Mouse (Mus musculus) Patski (cell line): ENCODE measurements around the gene Brsk2. TPM values are rescaled to one million over a fixed set of nuclear protein-coding genes. Genes with fewer than 3 reads are reported as not detected.

Experiments used
- ATAC-seq: fragments of 100-300 bp; one replicate; pipeline ENCODE4 v1.8.0; 2021
- CTCF ChIA-PET: fragments of 350-600 bp; sonication (Branson Sonifier 250); formaldehyde crosslinking; loops from one replicate; lab custom pipeline; 2022; ENCODE audit warnings: inconsistent platforms; lab: Charles Lee
- POLR2A ChIA-PET: fragments of 350-600 bp; sonication (Branson Sonifier 250); formaldehyde crosslinking; loops from one replicate; lab custom pipeline; 2022; ENCODE audit warnings: antibody characterized with exemption, inconsistent platforms; lab: Charles Lee
- DNase-seq: peaks from one replicate; pipeline ENCODE4 v3.0.0-alpha.2; 2011; ENCODE audit warnings: low read depth, low spot score
- H3K27me3 ChIP-seq: fragments of 371-371 bp; one replicate; pipeline ENCODE4 v1.5.1; 2021
- CTCF ChIP-seq: fragments of 100-300 bp; IDR thresholded peaks from one replicate; pipeline ENCODE4 v1.5.1; 2021
- in situ Hi-C: fragments of 300-500 bp; cut with MboI; formaldehyde crosslinking; loops from 3 replicates; pipeline ENCODE4 v1.11.1; 2018; ENCODE audit warnings: low pct_unique_long_range_greater_than_20kb, mixed read lengths
- polyA plus RNA-seq: library from polyadenylated mRNA; unstranded; gene quantifications from one replicate; pipeline ENCODE4 v1.2.3, GENCODE M21; 2021

Brsk2 gene
- polyA plus RNA-seq, 1 experiment from 2014 or later: 0.04 TPM

GRCm38 (mm10) chr7:141979247-141979646 lies 29.7 kb downstream of the Brsk2 start:
- ChIA-PET POLR2A (no interaction called here), CTCF (no interaction called here)
- no peak for DNase-seq
- no peak for TF ChIP-seq CTCF
- ATAC-seq: no peak
- in situ Hi-C loops: no loop called here
- no peaks in the 10 kb centered on the region for H3K27me3 ChIP-seq

DNA sequence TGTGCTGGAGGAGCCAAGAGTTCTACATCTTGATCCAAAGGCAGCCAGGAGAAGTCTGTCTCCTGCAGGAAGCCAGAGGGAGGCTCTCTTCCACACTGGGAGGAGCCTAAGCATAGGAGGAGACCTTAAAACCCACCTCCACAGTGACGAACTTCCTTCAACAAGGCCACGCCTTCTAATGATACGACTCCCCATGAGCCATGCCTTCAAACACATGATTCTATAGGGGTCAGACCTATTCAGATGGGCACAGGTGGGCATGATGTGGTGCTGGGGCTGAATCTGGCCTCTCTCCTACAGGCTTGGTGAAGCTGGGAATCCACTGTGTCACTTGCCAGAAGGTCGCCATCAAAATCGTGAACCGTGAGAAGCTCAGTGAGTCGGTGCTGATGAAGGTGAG lies 31.7 kb downstream of the Brsk2 start:
- ChIA-PET CTCF (no interaction called here), POLR2A (no interaction called here)
- TF ChIP-seq CTCF: no peak
- DNase-seq (no peak), ATAC-seq (no peak)
- in situ Hi-C loops: no loop called here
- no peaks in the 10 kb centered on the region for H3K27me3 ChIP-seq

GRCm38 (mm10) chr7:141988314-141988806 lies 38.8 kb downstream of the Brsk2 start:
- ATAC-seq: no peak
- in situ Hi-C loops: no loop called here

GRCm38 (mm10) chr7:141991183-141991582 lies 41.6 kb downstream of the Brsk2 start:
- POLR2A ChIA-PET: no interaction called here
- peaks cover 3% of the 10 kb centered on the region for H3K27me3 ChIP-seq
- in situ Hi-C loops: no loop called here
- CTCF ChIA-PET: interaction anchor here (1.4 kb wide), 1 partner anchor 23 kb away, joined by 3 read pairs; no protein-coding TSS in a partner anchor
- ATAC-seq (no peak), DNase-seq (no peak)
- no peak for TF ChIP-seq CTCF

More at GRCm38 (mm10) chr7:141988314-141988806, 38.8 kb downstream of the Brsk2 start:
- peaks cover 3% of the 10 kb centered on the region for H3K27me3 ChIP-seq
- no peak for DNase-seq
- ChIA-PET POLR2A (no interaction called here), CTCF (no interaction called here)
- no peak for TF ChIP-seq CTCF

- no peak for TF ChIP-seq CTCF
- ATAC-seq (no peak), DNase-seq (no peak)
- in situ Hi-C loops: no loop called here
- ChIA-PET CTCF (interaction anchor here (0.6 kb wide), 1 partner anchor 17 kb away, joined by 3 read pairs; no protein-coding TSS in a partner anchor), POLR2A (no interaction called here)
- no peaks in the 10 kb centered on the region for H3K27me3 ChIP-seq
Measured at GRCm38 (mm10) chr7:141994121-141994520, 44.6 kb downstream of the Brsk2 start.

- no peaks in the 10 kb centered on the region for H3K27me3 ChIP-seq
- ATAC-seq (no peak), DNase-seq (no peak)
- POLR2A ChIA-PET: no interaction called here
- TF ChIP-seq CTCF: no peak
- CTCF ChIA-PET: no interaction called here
- in situ Hi-C loops: no loop called here
Measured at GRCm38 (mm10) chr7:142000661-142001060, 51.1 kb downstream of the Brsk2 start.

DNA sequence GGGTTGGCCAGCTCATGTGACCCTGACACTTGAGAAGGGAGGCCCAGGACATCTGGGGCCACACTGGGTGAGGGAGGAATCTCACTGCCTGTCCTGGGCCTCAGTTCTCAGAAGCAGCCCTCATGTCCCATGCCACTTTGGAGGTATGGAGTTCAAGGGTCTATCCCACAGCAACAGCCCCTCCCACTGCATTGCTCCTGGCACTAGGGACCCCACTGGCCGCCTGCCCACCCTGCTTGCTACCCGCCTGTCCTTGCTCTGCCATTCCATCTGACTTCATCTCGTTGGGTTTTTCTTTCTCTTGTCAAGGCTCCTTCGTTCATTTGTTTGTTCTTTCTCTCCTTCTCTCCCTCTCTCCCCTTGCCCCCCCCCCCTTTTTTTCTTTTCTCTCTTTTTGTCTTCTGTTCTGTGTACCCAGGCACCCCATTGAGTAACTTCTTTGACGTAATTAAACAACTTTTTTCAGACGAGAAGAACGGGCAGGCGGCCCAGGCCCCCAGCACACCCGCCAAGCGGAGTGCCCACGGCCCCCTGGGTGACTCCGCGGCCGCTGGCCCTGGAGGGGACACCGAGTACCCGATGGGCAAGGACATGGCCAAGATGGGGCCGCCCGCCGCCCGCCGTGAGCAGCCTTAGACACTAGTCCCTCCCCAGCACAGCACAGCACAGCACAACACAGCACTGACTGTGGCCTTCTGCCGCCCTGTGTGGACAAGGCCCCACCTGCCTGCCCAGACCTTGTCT lies 52.2 kb downstream of the Brsk2 start:
- no peak for DNase-seq
- CTCF ChIA-PET: no interaction called here
- no peak for TF ChIP-seq CTCF
- H3K27me3 ChIP-seq: no peaks in the 10 kb centered on the region
- POLR2A ChIA-PET: no interaction called here
- ATAC-seq: no peak
- in situ Hi-C loops: no loop called here

GRCm38 (mm10) chr7:142016562-142016961 lies 67.0 kb downstream of the Brsk2 start:
- TF ChIP-seq CTCF: peak; percentile 93
- in situ Hi-C loops: no loop called here
- ATAC-seq (no peak), DNase-seq (no peak)
- ChIA-PET CTCF (interaction anchor here (0.6 to 6.3 kb wide), 7 partner anchors 10 to 81 kb away, joined by 3 to 37 read pairs (median 9); no protein-coding TSS in a partner anchor), POLR2A (interaction anchor here (0.6 to 0.9 kb wide), 2 partner anchors 22 to 29 kb away, joined by 3 read pairs; no protein-coding TSS in a partner anchor)
- H3K27me3 ChIP-seq: no peaks in the 10 kb centered on the region

DNA sequence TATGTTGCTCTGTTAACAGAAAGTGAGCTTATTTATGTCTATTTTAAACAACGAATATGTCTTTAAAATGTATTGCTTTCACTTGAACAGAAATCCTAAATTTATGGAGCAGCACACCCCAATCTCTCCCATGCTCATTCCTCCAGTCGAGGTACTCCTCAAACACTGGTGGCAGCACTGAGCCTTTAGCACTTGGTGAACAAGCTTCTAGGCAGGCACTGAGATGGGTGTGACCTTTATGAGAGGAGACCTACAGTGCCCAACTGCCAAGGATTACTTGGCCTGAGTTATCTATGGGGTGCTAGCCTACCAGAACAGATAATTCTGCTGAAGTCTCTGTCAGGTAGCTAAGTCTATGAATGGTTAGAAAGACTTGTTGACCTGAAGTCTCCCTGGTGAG lies 70.1 kb downstream of the Brsk2 start:
- in situ Hi-C loops: no loop called here
- no peak for ATAC-seq
- no peak for DNase-seq
- CTCF ChIA-PET: interaction anchor here (1.1 to 6.3 kb wide), 6 partner anchors 10 to 78 kb away, joined by 3 to 37 read pairs (median 6); no protein-coding TSS in a partner anchor
- POLR2A ChIA-PET: no interaction called here
- peak; percentile 29 for TF ChIP-seq CTCF
- H3K27me3 ChIP-seq: no peaks in the 10 kb centered on the region

GRCm38 (mm10) chr7:142020827-142021226 lies 71.3 kb downstream of the Brsk2 start:
- in situ Hi-C loops: no loop called here
- DNase-seq (no peak), ATAC-seq (no peak)
- ChIA-PET POLR2A (no interaction called here), CTCF (interaction anchor here (6.3 kb wide), 1 partner anchor 9 kb away, joined by 37 read pairs; no protein-coding TSS in a partner anchor)
- TF ChIP-seq CTCF: no peak
- H3K27me3 ChIP-seq: no peaks in the 10 kb centered on the region

DNA sequence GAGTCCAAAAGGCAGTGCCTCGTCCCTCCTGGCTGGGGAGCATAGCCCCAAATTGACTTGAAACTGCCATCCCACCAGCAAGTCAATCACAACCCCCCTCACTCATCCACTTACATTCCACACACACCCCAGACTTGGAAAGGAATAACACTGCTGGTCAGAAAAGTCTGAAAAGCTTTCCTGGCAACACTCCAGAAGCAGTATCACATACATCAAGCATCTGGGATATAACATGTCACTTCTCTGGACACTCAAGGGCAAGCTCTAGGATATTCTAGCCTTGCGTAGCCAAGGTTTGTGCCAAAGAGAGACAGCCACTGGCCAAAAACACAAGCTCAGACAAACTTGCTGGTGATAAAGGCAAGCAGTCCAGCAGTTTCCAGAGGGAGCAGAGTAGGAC lies 75.6 kb downstream of the Brsk2 start:
- ChIA-PET POLR2A (interaction anchor here (0.9 to 1.3 kb wide), 2 partner anchors 18 to 30 kb away, joined by 3 read pairs; no protein-coding TSS in a partner anchor), CTCF (interaction anchor here (1.5 to 2.2 kb wide), 2 partner anchors 9 to 17 kb away, joined by 5 to 9 read pairs; no protein-coding TSS in a partner anchor)
- H3K27me3 ChIP-seq: no peaks in the 10 kb centered on the region
- no peak for ATAC-seq
- DNase-seq: no peak
- in situ Hi-C loops: no loop called here
- TF ChIP-seq CTCF: no peak
